Mouse (Mus musculus) right cerebral cortex, adult 2 months (tissue): ENCODE data around the gene Btbd35f18.
"Not testable (repeated sequence)": the region's sequence is repeated elsewhere in the genome, so short reads cannot be mapped to it uniquely, and the experiment has no call there.

Experiments
- DNase-seq, 2 experiments: peaks; one replicate each; pipeline ENCODE4 v3.0.0; 2021 to 2022; ENCODE audit warnings: low spot score in 2 of 2

Gene Btbd35f18

GRCm38 (mm10) chrX:3699933-3700332 lies at the start of gene Btbd35f18:
Gene Btbd35f18 (plus strand): TSS chrX:3700233.
- not testable (repeated sequence) for DNase-seq
